Mouse (Mus musculus): ENCODE measurements at regions not wholly inside any gene's neighbourhood (a gene's known extent, or its start where the extent isn't known, plus 50 kb on each side); places are given as distances from the start of the nearest gene placed in this dataset.

DNA sequence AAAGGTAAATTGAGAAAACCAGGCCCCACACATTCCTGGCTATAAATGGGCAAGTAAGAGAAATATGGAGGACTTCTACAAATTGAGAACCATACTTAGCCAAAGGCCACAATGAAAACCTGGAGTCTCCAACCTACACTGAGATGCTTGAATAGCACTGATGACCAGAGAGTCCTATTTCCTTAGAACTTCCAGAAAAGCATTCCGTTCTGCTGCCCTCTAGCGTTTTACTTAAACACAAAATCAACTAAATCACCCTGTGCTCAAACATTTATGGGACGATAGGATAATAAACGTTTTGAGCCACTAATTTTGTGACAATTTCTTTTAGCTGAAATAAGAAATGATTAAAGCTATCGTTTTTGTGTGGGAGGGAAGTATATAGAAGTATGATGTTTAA, 192.9 kb downstream of the Pcdh20 start:
- ATAC-seq (ENCODE audit: low read depth) = no peak
- 22% methylated on average over 5 of the region's 5 CpGs for WGBS
- no peaks in the 10 kb centered on the region for H3K36me3 ChIP-seq (ENCODE audit: control insufficient read depth, insufficient read depth, low read length)
- no peak overlapping the region for H3K9ac ChIP-seq (ENCODE audit: low read depth, low read length)
- no peaks in the 10 kb centered on the region for H3K9me3 ChIP-seq (ENCODE audit: control insufficient read depth, low read length)
- H3K4me3 ChIP-seq (ENCODE audit: low read depth, low read length) = no peak overlapping the region
- H3K27me3 ChIP-seq (replicated peaks; ENCODE audit: control insufficient read depth, insufficient read depth, low read length) = no peaks in the 10 kb centered on the region
- H3K27ac ChIP-seq (replicated peaks; ENCODE audit: low read depth, low read length) = no peak overlapping the region
- no peaks in the 10 kb centered on the region for H3K4me1 ChIP-seq (ENCODE audit: control insufficient read depth, insufficient read depth, low read length)
- peak; percentile 60 for DNase-seq (ENCODE audit: low spot score)
- H3K4me2 ChIP-seq (ENCODE audit: low read depth, low read length) = no peak overlapping the region

- no peak overlapping the region for H3K9ac ChIP-seq (ENCODE audit: low read depth, low read length)
- H3K27me3 ChIP-seq (replicated peaks; ENCODE audit: control insufficient read depth, insufficient read depth, low read length) = no peaks in the 10 kb centered on the region
- no peaks in the 10 kb centered on the region for H3K4me1 ChIP-seq (ENCODE audit: control insufficient read depth, insufficient read depth, low read length)
- ATAC-seq (ENCODE audit: low read depth) (no peak), DNase-seq (ENCODE audit: low spot score) (no peak)
- no peaks in the 10 kb centered on the region for H3K36me3 ChIP-seq (ENCODE audit: control insufficient read depth, insufficient read depth, low read length)
- H3K9me3 ChIP-seq (ENCODE audit: control insufficient read depth, low read length) = no peaks in the 10 kb centered on the region
- no peak overlapping the region for H3K27ac ChIP-seq (replicated peaks; ENCODE audit: low read depth, low read length)
- H3K4me2 ChIP-seq (ENCODE audit: low read depth, low read length) = no peak overlapping the region
- H3K4me3 ChIP-seq (ENCODE audit: low read depth, low read length) = no peak overlapping the region
Observed at GRCm38 (mm10) chr14:88264771-88265170, 206.4 kb downstream of the Pcdh20 start.

GRCm38 (mm10) chr14:88259034-88259433, 212.2 kb downstream of the Pcdh20 start:
- Histone ChIP-seq H3K27ac (replicated peaks; ENCODE audit: low read depth, low read length) (no peak overlapping the region), H3K9me3 (ENCODE audit: control insufficient read depth, low read length) (no peaks in the 10 kb centered on the region), H3K4me2 (ENCODE audit: low read depth, low read length) (no peak overlapping the region), H3K4me3 (ENCODE audit: low read depth, low read length) (no peak overlapping the region), H3K9ac (ENCODE audit: low read depth, low read length) (no peak overlapping the region), H3K27me3 (replicated peaks; ENCODE audit: control insufficient read depth, insufficient read depth, low read length) (no peaks in the 10 kb centered on the region), H3K36me3 (ENCODE audit: control insufficient read depth, insufficient read depth, low read length) (no peaks in the 10 kb centered on the region), H3K4me1 (ENCODE audit: control insufficient read depth, insufficient read depth, low read length) (no peaks in the 10 kb centered on the region)
- ATAC-seq (ENCODE audit: low read depth) = no peak
- no peak for DNase-seq (ENCODE audit: low spot score)

DNA sequence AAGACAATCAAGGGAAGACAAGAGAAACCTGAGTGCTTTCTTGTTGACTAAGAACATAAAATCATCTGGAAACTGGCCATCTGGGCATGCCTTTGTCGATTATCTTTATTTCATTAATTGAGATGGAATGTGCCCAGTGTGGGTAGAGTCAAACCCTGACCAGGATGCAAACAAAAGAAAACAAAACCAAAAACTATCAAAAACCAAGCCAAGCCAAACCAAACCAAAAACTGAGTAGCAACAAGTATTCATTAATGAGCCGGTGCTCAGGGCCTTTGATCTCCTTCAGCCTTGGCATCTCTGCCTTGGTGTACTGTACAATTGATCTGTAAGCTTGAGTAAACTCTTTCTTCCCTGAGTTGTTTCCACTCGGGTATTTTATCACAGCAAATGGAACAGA, 216.1 kb downstream of the Pcdh20 start:
- Histone ChIP-seq H3K9ac (ENCODE audit: low read depth, low read length) (no peak overlapping the region), H3K4me3 (ENCODE audit: low read depth, low read length) (no peak overlapping the region), H3K36me3 (ENCODE audit: control insufficient read depth, insufficient read depth, low read length) (no peaks in the 10 kb centered on the region), H3K9me3 (ENCODE audit: control insufficient read depth, low read length) (no peaks in the 10 kb centered on the region), H3K4me2 (ENCODE audit: low read depth, low read length) (no peak overlapping the region), H3K4me1 (ENCODE audit: control insufficient read depth, insufficient read depth, low read length) (no peaks in the 10 kb centered on the region), H3K27me3 (replicated peaks; ENCODE audit: control insufficient read depth, insufficient read depth, low read length) (no peaks in the 10 kb centered on the region), H3K27ac (replicated peaks; ENCODE audit: low read depth, low read length) (no peak overlapping the region)
- ATAC-seq (ENCODE audit: low read depth) = no peak
- WGBS = 76% methylated on average over 3 of the region's 3 CpGs
- DNase-seq (ENCODE audit: low spot score) = no peak
